Mouse (Mus musculus): ENCODE measurements around the gene Reps2.

GRCm38 (mm10) chrX:162660182-162660581 lies 16.7 kb upstream of the Reps2 start:
- TF ChIP-seq CTCF (IDR thresholded peaks at IDR 0.05; ENCODE audit: control insufficient read depth, insufficient read depth, insufficient read length), result no peak
- TF ChIP-seq MAX (IDR thresholded peaks at IDR 0.05), result no peak

Measured in C2C12 (cell line).